ENCODE assay signal across 7 mouse cellular contexts in the genomic region with DNA sequence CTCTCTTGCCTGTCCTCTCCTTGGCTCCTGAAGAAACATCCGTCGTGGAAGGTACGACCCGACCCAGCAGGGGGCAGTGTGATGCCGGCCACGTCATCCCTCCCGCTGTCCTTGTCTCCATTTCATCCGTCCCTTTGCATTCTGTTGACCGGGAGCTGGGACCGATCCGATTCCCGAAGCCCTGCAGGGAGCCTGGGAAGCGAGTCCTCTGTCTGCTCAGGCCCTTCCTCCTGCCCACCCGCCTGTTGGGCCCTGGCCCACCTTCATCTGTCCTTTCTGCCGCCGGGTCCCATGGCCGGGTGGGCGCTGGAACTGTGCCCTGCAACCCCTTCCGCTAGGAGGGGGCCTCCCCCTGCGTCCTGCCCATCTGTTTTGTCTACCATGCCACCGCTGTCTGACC. TPM values are rescaled to one million over a fixed set of nuclear protein-coding genes. Genes with fewer than 3 reads are reported as not detected.
DNase-seq lines count a peak whose midpoint lies in the region; ATAC-seq lines count a peak whose summit lies in the region.

No protein-coding gene starts in this region.

- peak; percentile 84 for DNase-seq in ZHBTc4 (ENCODE audit: low read depth, low spot score)
- peak; percentile 71 for DNase-seq in cerebellum, adult 9-10 months
- DNase-seq in frontal cortex, postnatal 36 days (ENCODE audit: low spot score in 2 of 2), result peak; percentile 68 to 74
- peak; percentile 73 for DNase-seq in limb, embryonic 10.5 days (ENCODE audit: low spot score)
- DNase-seq in testis, postnatal 14 days (ENCODE audit: low spot score), result peak; percentile 53

- peak overlapping the region; percentile 71 for H3K9ac ChIP-seq in hindbrain, embryonic 13.5 days
- H3K9ac ChIP-seq in midbrain, embryonic 15.5 days, result peak overlapping the region; percentile 28

- H3K27ac ChIP-seq in hindbrain, embryonic 13.5 days, result peak overlapping the region; percentile 31; the same call in 1 of the 2 replicates
- H3K27ac ChIP-seq in limb, embryonic 10.5 days, result peak overlapping the region; percentile 79
- no peak overlapping the region for H3K27ac ChIP-seq in midbrain, embryonic 15.5 days

- no peaks in the 10 kb centered on the region for H3K9me3 ChIP-seq in hindbrain, embryonic 13.5 days
- H3K9me3 ChIP-seq in limb, embryonic 10.5 days (replicated peaks), result no peaks in the 10 kb centered on the region
- H3K9me3 ChIP-seq in midbrain, embryonic 15.5 days, result no peaks in the 10 kb centered on the region

- H3K4me3 ChIP-seq in hindbrain, embryonic 13.5 days, result peak overlapping the region; percentile 19; the same call in 1 of the 2 replicates
- peak overlapping the region; percentile 20 for H3K4me3 ChIP-seq in limb, embryonic 10.5 days
- H3K4me3 ChIP-seq in midbrain, embryonic 15.5 days, result peak overlapping the region; percentile 4; the same call in 1 of the 2 replicates

- WGBS in hindbrain, embryonic 13.5 days, result 33% methylated on average over 21 of the region's 21 CpGs
- 33% methylated on average over 21 of the region's 21 CpGs for WGBS in limb, embryonic 10.5 days
- WGBS in midbrain, embryonic 15.5 days, result 29% methylated on average over 21 of the region's 21 CpGs

- peaks cover 21% of the 10 kb centered on the region for H3K36me3 ChIP-seq in hindbrain, embryonic 13.5 days
- H3K36me3 ChIP-seq in limb, embryonic 10.5 days, result peaks cover 25% of the 10 kb centered on the region
- H3K36me3 ChIP-seq in midbrain, embryonic 15.5 days (replicated peaks), result peaks cover 12% of the 10 kb centered on the region; the same call in 1 of the 2 replicates

- no peaks in the 10 kb centered on the region for H3K27me3 ChIP-seq in hindbrain, embryonic 13.5 days
- 0 out of 2 replicates have a peak, but pooled peaks cover 8% of the 10 kb centered on the region for H3K27me3 ChIP-seq in limb, embryonic 10.5 days (ENCODE audit: low read depth, poor library complexity, severe bottlenecking)
- H3K27me3 ChIP-seq in midbrain, embryonic 15.5 days (replicated peaks), result no peaks in the 10 kb centered on the region

- no peak for ATAC-seq in hindbrain, embryonic 13.5 days (ENCODE audit: low FRiP score)
- no peak for ATAC-seq in midbrain, embryonic 15.5 days (replicated peaks)

- H3K4me2 ChIP-seq in hindbrain, embryonic 13.5 days, result peak overlapping the region; percentile 49
- H3K4me2 ChIP-seq in midbrain, embryonic 15.5 days, result peak overlapping the region; percentile 32

- peaks cover 52% of the 10 kb centered on the region for H3K4me1 ChIP-seq in hindbrain, embryonic 13.5 days (replicated peaks)
- peaks cover 65% of the 10 kb centered on the region for H3K4me1 ChIP-seq in limb, embryonic 10.5 days
- peaks cover 37% of the 10 kb centered on the region for H3K4me1 ChIP-seq in midbrain, embryonic 15.5 days

RNA-seq across cellular contexts. Expression of a gene that starts 16.4 kb away (rescaled TPM):
- 27.6 and 35.7 TPM in 2 replicates for polyA plus RNA-seq in hindbrain, embryonic 13.5 days (2015; fragmentation: Nextera tagmentation; extraction: Ambion mirVana)
- 14.2 and 25.1 TPM in 2 replicates for polyA plus RNA-seq in limb, embryonic 10.5 days (2016; fragmentation: Nextera tagmentation; extraction: Ambion mirVana)
- polyA plus RNA-seq in midbrain, embryonic 15.5 days (2015; fragmentation: Nextera tagmentation; extraction: Ambion mirVana), result 34.4 and 40.4 TPM in 2 replicates

RNA-seq across cellular contexts. Expression of a gene that starts 41.9 kb away (rescaled TPM):
- polyA plus RNA-seq in hindbrain, embryonic 13.5 days (2015; fragmentation: Nextera tagmentation; extraction: Ambion mirVana), result 43.8 and 44.8 TPM in 2 replicates
- 95.0 and 98.8 TPM in 2 replicates for polyA plus RNA-seq in limb, embryonic 10.5 days (2016; fragmentation: Nextera tagmentation; extraction: Ambion mirVana)
- 36.9 TPM in 2 replicates for polyA plus RNA-seq in midbrain, embryonic 15.5 days (2015; fragmentation: Nextera tagmentation; extraction: Ambion mirVana)

RNA-seq across cellular contexts. Expression of a gene that starts 58.1 kb away (rescaled TPM):
- 2.4 and 4.2 TPM in 2 replicates for polyA plus RNA-seq in hindbrain, embryonic 13.5 days (2015; fragmentation: Nextera tagmentation; extraction: Ambion mirVana)
- polyA plus RNA-seq in limb, embryonic 10.5 days (2016; fragmentation: Nextera tagmentation; extraction: Ambion mirVana), result not detected in 2 replicates
- polyA plus RNA-seq in midbrain, embryonic 15.5 days (2015; fragmentation: Nextera tagmentation; extraction: Ambion mirVana), result 13.7 and 14.8 TPM in 2 replicates
